Comparison of ENCODE assay signal across 20 mouse cellular contexts in genomic region chr13:47549626-47550025, GRCm38 (mm10).
DNase-seq lines count a peak whose midpoint lies in the region; ATAC-seq and TF ChIP-seq lines count a peak whose summit lies in the region.
"Had no signal": no experiment of that assay in that cellular context is flagged by ENCODE, and none has a peak within 500 bp of the region (broad histone marks: within the 10 kb centered on the region; RNA-seq: fewer than 3 reads in every experiment).

No protein-coding gene starts in this region.

- H3K9me3 ChIP-seq in forebrain, embryonic 13.5 days (replicated peaks) = no peaks in the 10 kb centered on the region
- no peaks in the 10 kb centered on the region for H3K9me3 ChIP-seq in forebrain, embryonic 12.5 days
- no peaks in the 10 kb centered on the region for H3K9me3 ChIP-seq in midbrain, embryonic 13.5 days
- H3K9me3 ChIP-seq in hindbrain, postnatal 0 days (ENCODE audit: low read length) = no peaks in the 10 kb centered on the region
- H3K9me3 ChIP-seq: embryonic facial prominence, embryonic 15.5 days; heart, embryonic 12.5 days had no signal

- H3K9ac ChIP-seq in forebrain, embryonic 13.5 days = no peak overlapping the region
- no peak overlapping the region for H3K9ac ChIP-seq in forebrain, embryonic 12.5 days
- no peak overlapping the region for H3K9ac ChIP-seq in midbrain, embryonic 13.5 days (replicated peaks)
- no peak overlapping the region for H3K9ac ChIP-seq in hindbrain, postnatal 0 days (replicated peaks; ENCODE audit: low read length)
- H3K9ac ChIP-seq: embryonic facial prominence, embryonic 15.5 days; heart, embryonic 12.5 days had no signal

- H3K27me3 ChIP-seq in forebrain, embryonic 13.5 days = no peaks in the 10 kb centered on the region
- H3K27me3 ChIP-seq in forebrain, embryonic 12.5 days = no peaks in the 10 kb centered on the region
- H3K27me3 ChIP-seq in midbrain, embryonic 13.5 days = no peaks in the 10 kb centered on the region
- no peaks in the 10 kb centered on the region for H3K27me3 ChIP-seq in hindbrain, postnatal 0 days (ENCODE audit: insufficient read depth, low read length)
- H3K27me3 ChIP-seq: CH12.LX; embryonic facial prominence, embryonic 15.5 days; heart, embryonic 12.5 days had no signal

- H3K27ac ChIP-seq in forebrain, embryonic 13.5 days = no peak overlapping the region
- no peak overlapping the region for H3K27ac ChIP-seq in forebrain, embryonic 12.5 days
- H3K27ac ChIP-seq in midbrain, embryonic 13.5 days = peak overlapping the region; percentile 69
- H3K27ac ChIP-seq in hindbrain, postnatal 0 days = no peak overlapping the region
- H3K27ac ChIP-seq: embryonic facial prominence, embryonic 15.5 days; gastrocnemius, adult 2 months had no signal

- no peak overlapping the region for H3K4me2 ChIP-seq in forebrain, embryonic 13.5 days
- no peak overlapping the region for H3K4me2 ChIP-seq in forebrain, embryonic 12.5 days
- no peak overlapping the region for H3K4me2 ChIP-seq in midbrain, embryonic 13.5 days (replicated peaks)
- H3K4me2 ChIP-seq in hindbrain, postnatal 0 days (ENCODE audit: low read depth, low read length) = no peak overlapping the region
- H3K4me2 ChIP-seq: embryonic facial prominence, embryonic 15.5 days; heart, embryonic 12.5 days had no signal

- no peaks in the 10 kb centered on the region for H3K36me3 ChIP-seq in forebrain, embryonic 13.5 days (ENCODE audit: poor library complexity, severe bottlenecking)
- no peaks in the 10 kb centered on the region for H3K36me3 ChIP-seq in forebrain, embryonic 12.5 days (replicated peaks)
- no peaks in the 10 kb centered on the region for H3K36me3 ChIP-seq in midbrain, embryonic 13.5 days
- no peaks in the 10 kb centered on the region for H3K36me3 ChIP-seq in hindbrain, postnatal 0 days (ENCODE audit: insufficient read depth, low read length)
- H3K36me3 ChIP-seq: embryonic facial prominence, embryonic 15.5 days; heart, embryonic 12.5 days had no signal

- TF ChIP-seq CTCF in brain, embryonic 14.5 days (IDR thresholded peaks at IDR 0.05; ENCODE audit: borderline replicate concordance, extremely low read depth, insufficient read depth, insufficient read length) = no peak
- TF ChIP-seq CTCF in hindbrain, postnatal 0 days (IDR thresholded peaks at IDR 0.05; ENCODE audit: low read depth) = no peak

- no peak for TF ChIP-seq POLR2A in brain, embryonic 14.5 days (IDR thresholded peaks at IDR 0.05; ENCODE audit: borderline replicate concordance, extremely low read depth, insufficient read depth, insufficient read length, poor library complexity, severe bottlenecking)

- H3K4me1 ChIP-seq in forebrain, embryonic 13.5 days = peaks cover 10% of the 10 kb centered on the region
- H3K4me1 ChIP-seq in forebrain, embryonic 12.5 days = peaks cover 9% of the 10 kb centered on the region
- 0 out of 2 replicates have a peak, but pooled peaks cover 7% of the 10 kb centered on the region for H3K4me1 ChIP-seq in midbrain, embryonic 13.5 days (replicated peaks)
- H3K4me1 ChIP-seq in hindbrain, postnatal 0 days (ENCODE audit: insufficient read depth, low read length) = no peaks in the 10 kb centered on the region
- H3K4me1 ChIP-seq: embryonic facial prominence, embryonic 15.5 days; heart, embryonic 12.5 days had no signal

- ATAC-seq in forebrain, embryonic 13.5 days = 0 out of 2 replicates have a peak, but pooled peaks have one; percentile 21
- ATAC-seq in forebrain, embryonic 12.5 days (ENCODE audit: low FRiP score) = no peak
- peak; percentile 66; the same call in 1 of the 2 replicates for ATAC-seq in midbrain, embryonic 13.5 days
- no peak for ATAC-seq in activated CD4-positive, CD25-positive, alpha-beta regulatory T cell, adult 4 months
- no peak for ATAC-seq in hindbrain, postnatal 0 days
- ATAC-seq: hindbrain, embryonic 16.5 days had no signal

- H3K4me3 ChIP-seq in forebrain, embryonic 13.5 days = no peak overlapping the region
- H3K4me3 ChIP-seq in forebrain, embryonic 12.5 days (replicated peaks) = no peak overlapping the region
- H3K4me3 ChIP-seq in midbrain, embryonic 13.5 days (replicated peaks) = no peak overlapping the region
- H3K4me3 ChIP-seq in hindbrain, postnatal 0 days (ENCODE audit: low read length) = no peak overlapping the region
- H3K4me3 ChIP-seq: embryonic facial prominence, embryonic 15.5 days; erythroblast, embryonic 14.5 days; gastrocnemius, adult 2 months; heart, embryonic 12.5 days had no signal

- DNase-seq in brain, embryonic 14.5 days (ENCODE audit: low read depth) = peak; percentile 72
- DNase-seq in retina, embryonic 14.5 days (ENCODE audit: low spot score) = peak; percentile 18
- no peak for DNase-seq in hindbrain, postnatal 0 days (ENCODE audit: low spot score)
- DNase-seq: adrenal gland, adult 8-10 months; adrenal gland, postnatal 36 days; cerebellum, adult 11 months; cerebellum, adult 8-10 months; cerebellum, postnatal 14 days; embryo, embryonic 11 days; gastrocnemius, adult 2 months; gastrocnemius, postnatal 25 days had no signal

- WGBS in forebrain, embryonic 13.5 days = 21% methylated on average over 6 of the region's 6 CpGs
- 28% methylated on average over 6 of the region's 6 CpGs for WGBS in forebrain, embryonic 12.5 days
- 41% methylated on average over 6 of the region's 6 CpGs for WGBS in midbrain, embryonic 13.5 days
- 52% methylated on average over 6 of the region's 6 CpGs for WGBS in hindbrain, postnatal 0 days

Comparison
In these comparisons a context has a peak if more than half of its experiments do, and no peak if none do; other contexts are left out.
1. ATAC-seq: peak in forebrain, embryonic 13.5 days (single experiment) and midbrain, embryonic 13.5 days (single experiment); none in forebrain, embryonic 12.5 days (single experiment), activated CD4-positive, CD25-positive, alpha-beta regulatory T cell, adult 4 months (single experiment) and hindbrain, postnatal 0 days (single experiment).